Mouse (Mus musculus) embryo, embryonic 10 days (tissue): ENCODE data around the gene Skor1.

Experiments
- DNase-seq: peaks from one replicate; pipeline ENCODE4 v3.0.0-alpha.2; 2015; ENCODE audit warnings: low spot score

Gene Skor1

GRCm38 (mm10) chr9:63149372-63149766 lies 608 bp upstream of the Skor1 start:
- no peak for DNase-seq

DNA sequence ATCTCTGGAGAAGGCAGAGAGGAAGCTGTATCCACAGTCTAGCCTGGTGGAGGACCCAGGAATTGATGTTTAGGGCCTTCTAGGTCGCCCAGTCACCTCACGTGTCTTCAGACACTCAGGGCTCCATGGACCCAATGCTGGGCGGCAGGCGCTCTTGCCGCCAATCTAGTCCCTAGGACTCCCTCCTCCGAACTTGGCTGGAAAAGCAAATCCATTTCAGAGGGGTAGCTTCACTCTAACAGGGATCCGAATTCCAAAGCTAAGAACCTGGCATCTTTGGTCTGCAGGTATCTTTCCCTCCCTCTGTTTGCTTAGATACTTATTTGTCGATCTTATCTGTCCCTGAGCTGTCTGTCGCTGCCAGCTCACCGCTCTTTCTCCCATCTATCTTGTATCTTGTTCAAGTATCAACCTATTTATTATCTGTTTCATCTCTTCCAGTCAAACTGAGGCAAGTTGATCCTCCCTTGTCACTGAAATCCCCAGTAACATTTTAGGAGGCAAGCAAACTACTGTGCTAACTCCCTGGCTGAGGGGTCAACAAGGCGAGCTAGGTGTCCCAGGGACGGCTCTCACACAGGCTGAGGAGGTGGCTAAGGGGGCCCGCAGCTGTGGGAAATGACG lies 863 bp downstream of the Skor1 start:
- no peak for DNase-seq

DNA sequence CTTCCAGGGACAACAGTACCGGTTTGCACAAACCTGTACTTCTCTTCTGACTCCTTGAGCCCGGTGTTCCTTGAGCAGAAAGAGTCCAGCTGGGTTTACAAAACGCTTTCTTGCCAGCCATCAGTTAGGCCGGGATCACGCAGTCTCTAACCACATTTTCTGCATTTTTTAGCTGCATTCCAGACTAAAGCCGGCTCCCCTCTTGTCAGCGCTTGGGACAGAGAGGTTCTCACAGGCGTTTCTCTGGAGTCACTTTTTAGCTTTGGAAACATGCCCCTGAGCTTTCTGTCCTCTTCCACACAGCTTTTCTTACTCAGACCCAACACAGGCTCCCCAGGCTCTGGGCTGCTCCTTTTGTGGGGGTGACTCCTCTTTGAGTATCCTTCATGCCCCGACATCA lies 1.5 kb downstream of the Skor1 start:
- DNase-seq: no peak

GRCm38 (mm10) chr9:63146856-63147274 lies 1.9 kb downstream of the Skor1 start:
- DNase-seq: peak; percentile 45

- no peak for DNase-seq
Observed at GRCm38 (mm10) chr9:63146126-63146855, 2.5 kb downstream of the Skor1 start.

GRCm38 (mm10) chr9:63145249-63146125 lies 3.3 kb downstream of the Skor1 start:
- peak; percentile 54 for DNase-seq

DNA sequence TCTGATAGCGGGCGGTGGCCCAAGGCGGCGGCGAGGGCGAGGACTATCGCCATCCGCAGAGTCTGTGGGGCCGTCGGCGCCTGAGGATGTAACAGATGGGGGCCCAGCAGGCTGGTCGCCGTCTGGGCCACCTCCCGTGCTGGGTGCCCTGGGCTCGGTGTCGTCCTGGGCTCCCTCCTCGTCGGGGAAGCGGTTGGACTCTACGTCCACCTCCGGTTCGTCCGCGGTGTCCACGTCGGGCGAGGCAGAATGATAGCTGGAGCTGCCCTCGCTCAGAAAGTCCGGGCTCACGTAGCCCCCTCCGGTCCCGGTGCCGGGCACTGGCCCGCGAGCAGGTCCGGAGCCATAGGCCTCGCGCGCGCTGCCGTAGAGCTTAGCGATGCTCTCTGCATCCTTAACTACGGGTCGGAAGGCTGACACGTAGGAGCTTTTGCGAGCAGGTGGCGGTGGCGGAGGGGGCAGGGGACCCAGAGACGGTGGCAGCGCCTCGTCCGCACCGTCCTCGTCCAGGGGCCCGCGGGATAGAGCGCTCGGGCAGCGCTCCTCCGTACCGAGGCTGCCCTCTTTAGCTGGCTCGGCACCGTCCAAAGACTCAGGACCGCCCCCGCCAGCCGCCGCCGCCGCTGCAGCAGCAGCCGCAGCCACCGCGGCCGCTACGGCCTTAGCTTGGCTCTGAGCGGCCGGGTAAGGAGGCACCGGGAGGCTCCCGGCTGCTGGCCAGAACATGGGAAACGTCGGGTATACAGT lies 4.1 kb downstream of the Skor1 start:
- DNase-seq: peak; percentile 34

- no peak for DNase-seq
Observed at GRCm38 (mm10) chr9:63143641-63144501, 4.9 kb downstream of the Skor1 start.

DNA sequence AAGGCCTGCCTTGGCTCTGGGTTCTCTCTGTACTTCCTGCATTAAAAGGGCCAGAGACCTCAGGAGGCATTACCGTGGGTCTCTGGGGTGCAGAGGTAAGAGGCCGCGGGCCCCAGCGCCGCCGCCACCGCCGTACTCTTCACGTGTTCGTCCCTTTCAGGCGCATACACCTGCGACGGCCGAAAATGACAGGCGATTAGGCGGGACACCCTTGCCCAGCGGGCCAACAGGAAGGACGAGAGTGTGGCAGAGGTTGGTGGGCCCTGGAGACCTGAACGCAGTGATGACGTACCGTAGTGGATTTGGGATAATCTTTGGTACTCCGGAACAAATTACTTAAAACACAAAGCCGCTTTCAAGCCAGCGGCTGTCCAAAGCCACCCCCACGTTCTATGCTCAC lies 5.5 kb downstream of the Skor1 start:
- no peak for DNase-seq

GRCm38 (mm10) chr9:63142335-63143036 lies 6.3 kb downstream of the Skor1 start:
- DNase-seq: peak; percentile 33

DNA sequence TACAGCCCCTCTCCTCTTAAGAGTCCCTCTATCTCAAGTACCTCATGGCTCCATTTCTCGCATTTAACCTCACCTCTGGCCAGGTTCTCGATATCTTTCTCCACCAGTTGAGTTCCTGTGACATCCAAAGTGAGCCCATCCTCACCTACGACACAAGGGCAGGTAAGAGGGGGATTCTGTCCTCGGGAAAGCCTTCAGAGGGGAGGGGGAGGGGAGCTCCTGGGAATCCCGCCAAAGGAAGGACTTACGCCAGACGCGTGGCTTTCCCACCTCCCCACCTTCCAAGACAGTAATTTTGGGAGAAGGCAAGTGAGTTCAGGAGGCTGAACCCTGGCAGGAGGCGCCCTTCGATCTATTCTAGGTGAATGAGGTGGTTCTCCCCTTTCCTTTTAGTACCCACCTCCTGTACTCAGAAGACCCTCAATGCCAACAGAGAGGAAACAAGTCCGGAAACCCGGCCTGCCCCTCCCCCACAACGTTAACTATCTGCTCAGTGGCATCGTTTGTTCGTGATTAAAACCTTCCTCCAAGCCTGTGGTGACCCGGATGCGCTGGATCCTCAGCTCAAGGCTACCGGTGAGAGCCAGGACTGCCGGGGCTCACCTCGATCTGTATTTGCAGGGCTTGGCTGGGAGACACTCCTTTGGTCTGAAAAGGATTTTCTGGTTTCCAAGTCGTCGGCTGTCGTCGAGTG lies 7.0 kb downstream of the Skor1 start:
- no peak for DNase-seq

DNA sequence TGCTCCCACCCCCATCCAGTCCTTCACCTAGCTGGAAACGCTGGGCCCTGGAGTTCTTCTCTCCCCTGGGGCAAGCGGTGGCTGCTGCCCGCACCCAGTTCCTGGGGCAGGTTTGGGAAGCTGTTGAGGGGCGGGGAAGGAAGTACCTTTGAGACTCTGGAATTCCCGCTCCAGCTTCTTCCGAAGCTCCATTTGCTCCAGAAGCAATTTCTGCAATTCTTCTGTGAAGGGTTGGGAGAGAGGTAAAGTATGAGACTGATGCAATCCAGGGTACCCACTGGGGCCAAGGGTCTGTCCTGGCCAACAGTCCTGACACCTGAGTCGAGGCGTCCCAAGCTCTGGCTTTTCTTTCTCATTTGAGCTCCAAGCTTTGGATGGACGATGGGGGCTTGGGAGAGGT lies 8.6 kb downstream of the Skor1 start:
- DNase-seq: no peak

GRCm38 (mm10) chr9:63139661-63140060 lies 9.1 kb downstream of the Skor1 start:
- no peak for DNase-seq

DNA sequence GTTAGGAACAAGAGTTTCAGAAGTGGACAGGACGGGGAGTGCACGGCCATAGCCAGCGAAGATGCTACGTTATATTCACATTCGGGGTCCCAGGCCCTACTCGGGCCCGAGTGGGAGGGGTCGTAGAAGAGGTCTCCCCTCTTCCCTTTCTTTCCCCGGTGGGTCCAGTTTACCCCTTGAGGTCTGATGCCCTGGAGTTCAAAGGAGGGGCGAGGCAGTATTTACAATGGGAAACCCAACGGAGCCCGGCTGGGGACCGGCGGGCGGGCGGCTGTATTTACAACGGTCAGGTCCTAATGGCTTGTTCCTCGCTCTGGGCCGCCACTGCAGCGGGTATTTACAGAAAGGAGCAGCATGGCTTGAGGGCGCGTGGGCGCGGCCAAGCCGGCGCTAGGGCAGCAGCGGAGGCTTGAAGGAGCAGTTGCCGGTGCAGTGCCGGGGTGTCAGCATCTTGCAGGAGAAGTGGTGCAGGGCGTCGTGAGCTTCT lies 10.2 kb downstream of the Skor1 start:
- DNase-seq: peak; percentile 67

DNA sequence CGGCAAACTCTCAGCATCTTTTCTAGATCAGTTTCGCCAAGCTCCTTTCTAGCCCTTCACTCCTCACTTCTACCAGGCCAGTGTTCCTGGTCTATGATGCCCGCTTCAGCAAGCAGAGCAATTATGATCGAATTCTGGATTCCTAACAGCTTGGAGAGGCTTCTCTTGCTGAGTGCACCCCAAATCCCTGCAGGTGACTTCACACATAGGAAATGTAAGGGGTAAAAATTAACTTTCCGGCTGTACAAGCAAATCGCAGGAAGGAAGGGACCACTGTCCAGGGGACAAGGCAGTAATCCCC lies 11.2 kb downstream of the Skor1 start:
- DNase-seq: no peak

- DNase-seq: peak; percentile 24
Observed at GRCm38 (mm10) chr9:63136756-63137614, 11.8 kb downstream of the Skor1 start.

- DNase-seq: no peak
Observed at GRCm38 (mm10) chr9:63136241-63136640, 12.5 kb downstream of the Skor1 start.

GRCm38 (mm10) chr9:63135801-63136200 lies 13.0 kb downstream of the Skor1 start:
- DNase-seq: peak; percentile 83

DNA sequence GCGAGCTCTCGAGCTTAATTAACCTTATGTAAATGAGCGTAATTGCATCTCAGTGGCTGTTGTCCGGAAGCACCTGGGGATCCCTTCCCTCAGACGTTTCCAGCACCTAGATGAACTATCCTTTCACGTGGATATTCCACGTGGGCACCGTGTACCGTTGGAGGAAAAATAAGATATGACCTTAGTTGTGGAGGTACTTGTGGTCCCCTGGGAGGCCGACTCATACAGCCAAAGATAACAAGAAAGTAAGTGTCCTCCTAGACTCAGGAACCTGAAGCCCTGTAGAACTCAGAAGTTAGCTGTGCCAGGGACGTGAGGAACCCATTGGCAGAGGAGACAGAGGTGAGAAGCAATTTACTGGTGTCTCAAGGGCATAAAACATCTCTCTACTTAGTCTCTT lies 13.4 kb downstream of the Skor1 start:
- DNase-seq: no peak
